Mouse (Mus musculus) megakaryocyte, embryonic 14.5 days (primary cell): ENCODE data around the gene Cort. TPM values are rescaled to one million over a fixed set of nuclear protein-coding genes. Genes with fewer than 3 reads are reported as not detected.
A peak's percentile ranks its signal among the peaks of the same experiment; 100 is the strongest.

Experiments
- H3K27me3 ChIP-seq: replicated peaks from 2 replicates; pipeline ENCODE3; 2012; ENCODE audit warnings: inconsistent platforms
- H3K36me3 ChIP-seq: replicated peaks from 2 replicates; pipeline ENCODE3; 2012; ENCODE audit warnings: low read length, inconsistent platforms, mixed read lengths
- H3K4me1 ChIP-seq: 2 replicates; pipeline ENCODE4 v1.6.1; 2012; ENCODE audit warnings: inconsistent platforms
- H3K4me3 ChIP-seq: replicated peaks from 2 replicates; pipeline ENCODE3; 2012; ENCODE audit warnings: moderate library complexity, mild to moderate bottlenecking, inconsistent platforms
- H3K9me3 ChIP-seq: 2 replicates; pipeline ENCODE4 v1.6.1; 2012; ENCODE audit warnings: inconsistent platforms
- FLI1 ChIP-seq: IDR thresholded peaks from 2 replicates; pipeline ENCODE4 v1.6.1; 2012; ENCODE audit warnings: low read length, inconsistent platforms, mixed read lengths
- GATA1 ChIP-seq: IDR thresholded peaks from 3 replicates; pipeline ENCODE4 v1.6.1; 2012; ENCODE audit warnings: mixed read lengths, low read length, inconsistent platforms, borderline replicate concordance
- polyA plus RNA-seq: library from polyadenylated mRNA; stranded (reverse); fragments of >175 nt; gene quantifications from 2 replicates; pipeline ENCODE4 v1.2.3, GENCODE M21; 2012; ENCODE audit warnings: low replicate concordance; ENCODE audit not compliant: insufficient read depth

Cort gene
- polyA plus RNA-seq, 1 experiment = 3.4 TPM

DNA sequence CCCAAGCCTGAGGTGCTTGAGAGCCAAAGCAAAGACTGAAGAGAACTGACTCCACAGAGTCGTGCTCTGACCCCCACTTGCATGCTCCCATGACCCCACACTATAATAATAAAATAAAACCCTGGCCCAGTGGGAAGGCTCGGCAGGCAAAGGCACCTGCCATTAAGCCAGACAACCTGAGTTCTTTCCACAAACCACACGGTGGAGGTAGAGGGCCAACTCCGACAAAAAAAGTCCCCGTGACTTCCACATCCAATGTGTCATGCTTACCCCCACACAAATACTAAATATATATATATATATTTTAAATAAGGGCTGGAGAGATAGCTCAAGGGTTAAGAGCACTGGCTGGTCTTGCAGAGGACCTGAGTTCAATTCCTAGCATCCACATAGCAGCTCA lies 37.6 kb upstream of the Cort start:
- Histone ChIP-seq H3K36me3 (peaks cover 64% of the 10 kb centered on the region), H3K27me3 (no peaks in the 10 kb centered on the region), H3K4me1 (peaks cover 59% of the 10 kb centered on the region), H3K4me3 (no peak overlapping the region), H3K9me3 (no peaks in the 10 kb centered on the region)
- TF ChIP-seq GATA1 (no peak), FLI1 (no peak)

DNA sequence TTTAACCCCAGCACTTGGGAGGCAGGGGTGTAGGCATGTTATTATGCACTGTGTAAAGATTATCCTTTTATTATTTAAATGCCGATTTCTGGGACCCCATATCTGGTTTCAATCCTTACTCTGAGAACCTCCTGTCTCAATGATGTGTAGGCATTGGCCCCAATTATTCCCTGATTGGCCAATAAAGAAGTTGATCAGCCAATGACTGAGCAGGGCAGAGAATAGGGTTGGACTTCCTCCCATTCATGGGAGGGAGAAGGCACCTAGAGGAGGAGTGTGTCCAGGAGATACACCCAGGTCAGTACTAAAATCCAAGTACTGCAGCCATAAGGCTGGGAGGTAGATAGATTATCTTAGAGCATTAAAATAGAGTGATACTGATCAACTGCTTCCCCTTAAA lies 36.6 kb upstream of the Cort start:
- Histone ChIP-seq H3K4me1 (peaks cover 54% of the 10 kb centered on the region), H3K4me3 (no peak overlapping the region), H3K36me3 (peaks cover 73% of the 10 kb centered on the region), H3K27me3 (no peaks in the 10 kb centered on the region), H3K9me3 (no peaks in the 10 kb centered on the region)
- TF ChIP-seq GATA1 (no peak), FLI1 (no peak)

DNA sequence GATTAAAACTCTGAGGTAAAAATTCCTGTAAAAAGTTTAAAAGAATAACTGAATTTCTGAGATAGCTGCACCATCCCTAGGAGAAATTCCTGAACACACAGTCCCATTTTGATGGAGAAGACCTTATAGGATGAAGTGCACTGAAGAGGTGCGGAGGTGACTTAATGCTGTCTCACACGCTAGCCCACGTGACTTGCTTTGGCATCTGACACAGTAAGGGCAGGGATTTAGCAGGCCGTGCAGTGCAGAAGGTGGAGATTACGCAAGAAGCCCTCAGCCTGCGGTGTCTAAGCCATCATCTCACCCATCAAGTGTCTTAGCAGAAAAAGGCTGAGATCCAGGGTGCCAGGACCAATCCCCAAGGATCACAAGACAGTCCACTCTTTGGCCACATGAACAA lies 34.6 kb upstream of the Cort start:
- Histone ChIP-seq H3K4me3 (peak overlapping the region; percentile 50), H3K9me3 (no peaks in the 10 kb centered on the region), H3K27me3 (no peaks in the 10 kb centered on the region), H3K36me3 (peaks cover 94% of the 10 kb centered on the region), H3K4me1 (peaks cover 51% of the 10 kb centered on the region)
- TF ChIP-seq GATA1 (no peak), FLI1 (no peak)

DNA sequence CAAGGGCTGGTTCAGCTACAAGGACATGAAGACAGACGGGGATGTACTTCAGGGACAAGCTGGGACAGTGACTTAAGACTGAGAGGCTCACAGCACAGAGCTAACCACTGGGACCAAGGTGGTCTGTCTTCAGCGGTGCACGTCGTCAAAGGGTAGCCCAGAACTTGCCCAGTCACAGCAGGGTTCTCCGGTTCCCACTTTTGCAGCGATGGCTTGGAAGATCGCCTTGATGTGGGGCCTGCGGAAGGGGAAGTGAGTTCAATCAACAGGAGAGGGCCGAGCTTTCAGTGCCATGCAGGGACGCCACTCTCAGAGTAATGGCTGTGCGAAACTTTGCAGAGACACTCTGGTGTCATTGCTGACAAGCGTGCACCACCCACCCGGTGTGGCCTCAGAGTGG lies 33.3 kb upstream of the Cort start:
- Histone ChIP-seq H3K9me3 (0 out of 2 replicates have a peak, but pooled peaks cover 2% of the 10 kb centered on the region), H3K4me1 (peaks cover 39% of the 10 kb centered on the region), H3K4me3 (no peak overlapping the region), H3K27me3 (no peaks in the 10 kb centered on the region), H3K36me3 (peaks cover 100% of the 10 kb centered on the region)
- TF ChIP-seq GATA1 (no peak), FLI1 (no peak)

DNA sequence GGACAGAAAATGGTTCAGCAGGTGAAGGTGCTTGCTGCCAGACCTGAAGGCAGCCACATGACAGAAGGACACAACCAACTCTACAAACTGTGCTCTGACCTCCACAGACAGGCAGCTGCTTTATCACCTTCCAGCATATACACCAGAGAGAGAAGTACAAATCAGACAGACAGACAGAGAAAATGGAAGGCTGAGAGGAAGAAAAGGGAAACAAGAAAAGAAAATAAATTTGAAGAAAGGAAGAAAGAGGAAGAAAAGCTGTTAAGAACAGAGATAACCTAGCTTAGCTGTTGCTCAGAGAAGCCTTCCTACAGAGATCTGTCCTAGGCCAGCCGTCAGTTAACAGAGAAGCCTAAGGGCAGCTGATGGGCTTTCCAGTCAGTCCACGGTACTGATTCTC lies 32.6 kb upstream of the Cort start:
- H3K36me3 ChIP-seq = peaks cover 100% of the 10 kb centered on the region
- no peaks in the 10 kb centered on the region for H3K27me3 ChIP-seq
- TF ChIP-seq GATA1 (no peak), FLI1 (no peak)
- H3K4me3 ChIP-seq = no peak overlapping the region
- peaks cover 32% of the 10 kb centered on the region for H3K4me1 ChIP-seq
- H3K9me3 ChIP-seq = 0 out of 2 replicates have a peak, but pooled peaks cover 2% of the 10 kb centered on the region

DNA sequence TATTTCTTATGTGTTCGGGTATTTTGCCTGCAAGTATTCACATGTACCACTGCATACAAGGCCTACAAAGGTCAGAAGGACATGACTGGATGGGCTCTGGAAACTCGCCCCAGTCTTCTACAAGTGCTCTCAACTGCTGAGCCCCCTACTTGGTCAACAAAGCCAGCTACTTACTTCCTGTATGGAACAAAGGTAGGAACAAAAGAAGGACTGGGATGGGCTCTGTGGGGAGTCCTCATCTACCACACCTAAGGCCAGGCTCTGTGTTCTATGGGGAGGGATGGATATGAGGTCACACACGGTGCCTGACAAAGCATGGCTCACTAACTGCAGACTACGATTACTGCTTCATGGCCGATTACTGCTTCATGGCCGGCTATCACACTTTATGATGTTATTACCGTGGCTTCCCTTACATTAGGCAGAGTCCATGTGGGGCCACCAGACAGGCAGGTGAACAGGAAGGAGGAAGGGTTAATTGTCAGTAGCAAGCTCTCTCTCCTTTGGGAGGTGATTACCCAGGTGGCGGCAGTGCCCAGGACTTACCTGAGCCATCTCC lies 30.9 kb upstream of the Cort start:
- H3K4me3 ChIP-seq = no peak overlapping the region
- H3K27me3 ChIP-seq = no peaks in the 10 kb centered on the region
- H3K36me3 ChIP-seq = peaks cover 100% of the 10 kb centered on the region
- H3K4me1 ChIP-seq = peaks cover 22% of the 10 kb centered on the region; the same call in 1 of the 2 replicates
- TF ChIP-seq GATA1 (no peak), FLI1 (no peak)
- H3K9me3 ChIP-seq = 0 out of 2 replicates have a peak, but pooled peaks cover 2% of the 10 kb centered on the region

DNA sequence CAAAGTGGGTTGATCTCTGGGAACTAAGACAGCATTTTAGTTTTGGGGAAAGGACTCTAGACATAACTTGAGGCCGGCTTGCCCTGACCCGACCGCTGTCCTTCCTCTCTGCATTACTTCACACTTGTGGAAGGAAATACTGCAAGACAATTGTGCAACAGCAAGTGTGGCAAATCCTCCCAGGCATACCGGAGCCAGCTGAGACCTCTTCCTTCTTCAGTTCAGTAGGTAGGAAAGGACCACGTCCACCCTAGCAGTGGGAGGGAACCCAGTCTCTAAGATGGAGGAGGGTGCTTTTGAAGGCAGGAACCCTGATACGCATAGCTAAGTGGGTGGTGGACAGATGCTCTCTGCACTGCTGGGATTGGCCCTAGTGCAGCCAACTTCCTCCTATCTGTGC lies 29.1 kb upstream of the Cort start:
- no peaks in the 10 kb centered on the region for H3K27me3 ChIP-seq
- H3K36me3 ChIP-seq = peaks cover 100% of the 10 kb centered on the region
- 0 out of 2 replicates have a peak, but pooled peaks cover 7% of the 10 kb centered on the region for H3K9me3 ChIP-seq
- TF ChIP-seq GATA1 = no peak
- TF ChIP-seq FLI1 = no peak
- H3K4me1 ChIP-seq = peaks cover 21% of the 10 kb centered on the region; the same call in 1 of the 2 replicates
- peak overlapping the region; percentile 39 for H3K4me3 ChIP-seq

DNA sequence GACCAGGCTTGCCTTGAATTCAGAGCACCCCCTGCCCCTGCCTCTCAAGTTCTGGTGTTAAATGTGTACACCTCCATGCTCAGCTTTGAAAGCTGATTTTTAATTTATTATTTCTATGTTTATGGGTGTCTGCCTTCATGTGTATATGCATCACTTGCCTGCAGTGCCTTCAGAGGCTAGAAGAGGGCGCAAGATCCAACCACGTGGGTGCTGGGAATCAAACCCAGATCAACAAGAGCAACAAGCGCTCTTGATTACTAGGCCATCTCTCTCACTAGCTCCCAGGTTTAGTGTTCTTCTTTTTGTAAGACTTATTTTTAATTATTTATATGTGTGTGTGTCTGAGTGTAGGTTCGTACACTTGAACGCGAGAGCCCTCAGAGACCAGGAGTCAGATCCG lies 28.3 kb upstream of the Cort start:
- Histone ChIP-seq H3K36me3 (peaks cover 100% of the 10 kb centered on the region), H3K4me3 (no peak overlapping the region), H3K27me3 (no peaks in the 10 kb centered on the region), H3K9me3 (0 out of 2 replicates have a peak, but pooled peaks cover 7% of the 10 kb centered on the region), H3K4me1 (peaks cover 21% of the 10 kb centered on the region; the same call in 1 of the 2 replicates)
- no peak for TF ChIP-seq GATA1

DNA sequence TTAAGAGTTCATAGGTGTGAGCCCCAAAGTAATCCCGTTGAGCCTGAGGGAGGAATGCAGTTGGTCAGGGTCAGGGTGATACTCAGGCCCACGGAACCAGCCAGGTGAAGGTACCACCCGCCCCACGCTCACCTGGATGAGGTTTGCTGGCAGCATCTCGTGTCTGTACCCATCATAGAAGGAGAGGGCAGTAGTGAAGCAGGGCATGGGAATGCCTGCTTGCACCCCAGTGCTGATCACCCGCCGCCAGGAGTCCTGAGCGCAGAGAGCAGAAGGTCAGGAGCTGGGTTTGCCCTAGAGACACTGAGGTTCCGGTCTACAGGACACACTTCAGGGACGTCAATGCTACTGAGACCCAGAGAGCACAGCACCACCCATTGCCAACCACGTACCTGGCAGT lies 24.2 kb upstream of the Cort start:
- H3K4me3 ChIP-seq = no peak overlapping the region
- TF ChIP-seq FLI1 (no peak), GATA1 (no peak)
- peaks cover 2% of the 10 kb centered on the region for H3K27me3 ChIP-seq
- H3K4me1 ChIP-seq = peaks cover 29% of the 10 kb centered on the region
- 0 out of 2 replicates have a peak, but pooled peaks cover 5% of the 10 kb centered on the region for H3K9me3 ChIP-seq
- H3K36me3 ChIP-seq = peaks cover 69% of the 10 kb centered on the region

DNA sequence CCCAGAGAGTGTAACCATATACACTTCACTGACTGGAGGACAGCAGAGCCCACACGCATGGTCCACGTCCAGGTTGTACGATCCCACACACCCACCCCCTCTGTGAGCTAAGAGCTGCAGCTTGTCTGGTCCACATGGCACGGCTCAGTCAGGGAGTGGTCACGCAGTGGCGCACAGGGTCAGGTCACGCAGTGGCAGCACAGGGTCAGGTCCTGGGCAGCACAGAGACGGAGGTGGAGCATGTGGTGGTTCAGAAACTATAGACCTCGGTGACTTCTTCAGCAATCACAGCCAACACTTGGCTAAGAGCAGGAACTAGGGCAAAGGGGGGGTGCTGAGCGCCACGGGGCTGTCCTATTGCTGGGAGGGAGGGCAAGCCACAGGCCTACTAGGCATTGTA lies 23.7 kb upstream of the Cort start:
- Histone ChIP-seq H3K27me3 (peaks cover 4% of the 10 kb centered on the region), H3K36me3 (peaks cover 64% of the 10 kb centered on the region), H3K4me1 (peaks cover 30% of the 10 kb centered on the region), H3K4me3 (peak overlapping the region; percentile 59), H3K9me3 (0 out of 2 replicates have a peak, but pooled peaks cover 4% of the 10 kb centered on the region)
- TF ChIP-seq GATA1 (no peak), FLI1 (no peak)
